Mouse (Mus musculus) cerebellum, postnatal 36 days (tissue): ENCODE measurements at regions not wholly inside any gene's neighbourhood (a gene's known extent, or its start where the extent isn't known, plus 50 kb on each side); places are given as distances from the start of the nearest gene placed in this dataset.

Experiments
- DNase-seq, 2 experiments: peaks; one replicate each; pipeline ENCODE4 v3.0.0; 2021 to 2022; ENCODE audit warnings: mixed read lengths in 2 of 2

- DNase-seq = no peak
These were observed 128.6 kb upstream of the Foxa2 start for GRCm38 (mm10) chr2:148175251-148175927.

- no peak for DNase-seq
These were observed 133.5 kb upstream of the Foxa2 start for GRCm38 (mm10) chr2:148180245-148180644.

GRCm38 (mm10) chr2:148181518-148181917 is 134.7 kb upstream of the Foxa2 start:
- no peak for DNase-seq

- no peak for DNase-seq
These were observed 135.8 kb upstream of the Foxa2 start for GRCm38 (mm10) chr2:148182492-148183052.

- no peak for DNase-seq
These were observed 138.0 kb upstream of the Foxa2 start for GRCm38 (mm10) chr2:148184801-148185212.

GRCm38 (mm10) chr2:148186363-148186991 is 139.7 kb upstream of the Foxa2 start:
- DNase-seq = no peak

- DNase-seq = no peak
These were observed 142.1 kb upstream of the Foxa2 start for GRCm38 (mm10) chr2:148188865-148189264.

- DNase-seq = no peak
These were observed 142.5 kb upstream of the Foxa2 start for GRCm38 (mm10) chr2:148189287-148189686.

- DNase-seq = no peak
These were observed 146.2 kb upstream of the Foxa2 start for GRCm38 (mm10) chr2:148192946-148193345.

GRCm38 (mm10) chr2:148197375-148198015 is 150.7 kb upstream of the Foxa2 start:
- DNase-seq = no peak

GRCm38 (mm10) chr2:148206633-148207032 is 159.9 kb upstream of the Foxa2 start:
- DNase-seq = no peak

GRCm38 (mm10) chr2:148210813-148211212 is 164.0 kb upstream of the Foxa2 start:
- no peak for DNase-seq

GRCm38 (mm10) chr2:148217136-148217535 is 170.4 kb upstream of the Foxa2 start:
- no peak for DNase-seq

- no peak for DNase-seq
These were observed 161.3 kb upstream of the Sstr4 start for GRCm38 (mm10) chr2:148233691-148234300.

- no peak for DNase-seq
These were observed 158.0 kb upstream of the Sstr4 start for GRCm38 (mm10) chr2:148237121-148237520.

- no peak for DNase-seq
These were observed 156.1 kb upstream of the Sstr4 start for GRCm38 (mm10) chr2:148239046-148239445.

- DNase-seq = no peak
These were observed 152.9 kb upstream of the Sstr4 start for GRCm38 (mm10) chr2:148242242-148242641.

- DNase-seq = no peak
These were observed 149.6 kb upstream of the Sstr4 start for GRCm38 (mm10) chr2:148245575-148245974.

GRCm38 (mm10) chr2:148250902-148251301 is 144.2 kb upstream of the Sstr4 start:
- DNase-seq = no peak

GRCm38 (mm10) chr2:148255662-148256061 is 139.5 kb upstream of the Sstr4 start:
- no peak for DNase-seq

GRCm38 (mm10) chr2:148264111-148264730 is 130.9 kb upstream of the Sstr4 start:
- no peak for DNase-seq

GRCm38 (mm10) chr2:148279200-148279599 is 115.9 kb upstream of the Sstr4 start:
- no peak for DNase-seq

- DNase-seq = no peak
These were observed 104.8 kb upstream of the Sstr4 start for GRCm38 (mm10) chr2:148290326-148290725.
